Comparison of ENCODE assay signal across 22 mouse cellular contexts in the genomic region with DNA sequence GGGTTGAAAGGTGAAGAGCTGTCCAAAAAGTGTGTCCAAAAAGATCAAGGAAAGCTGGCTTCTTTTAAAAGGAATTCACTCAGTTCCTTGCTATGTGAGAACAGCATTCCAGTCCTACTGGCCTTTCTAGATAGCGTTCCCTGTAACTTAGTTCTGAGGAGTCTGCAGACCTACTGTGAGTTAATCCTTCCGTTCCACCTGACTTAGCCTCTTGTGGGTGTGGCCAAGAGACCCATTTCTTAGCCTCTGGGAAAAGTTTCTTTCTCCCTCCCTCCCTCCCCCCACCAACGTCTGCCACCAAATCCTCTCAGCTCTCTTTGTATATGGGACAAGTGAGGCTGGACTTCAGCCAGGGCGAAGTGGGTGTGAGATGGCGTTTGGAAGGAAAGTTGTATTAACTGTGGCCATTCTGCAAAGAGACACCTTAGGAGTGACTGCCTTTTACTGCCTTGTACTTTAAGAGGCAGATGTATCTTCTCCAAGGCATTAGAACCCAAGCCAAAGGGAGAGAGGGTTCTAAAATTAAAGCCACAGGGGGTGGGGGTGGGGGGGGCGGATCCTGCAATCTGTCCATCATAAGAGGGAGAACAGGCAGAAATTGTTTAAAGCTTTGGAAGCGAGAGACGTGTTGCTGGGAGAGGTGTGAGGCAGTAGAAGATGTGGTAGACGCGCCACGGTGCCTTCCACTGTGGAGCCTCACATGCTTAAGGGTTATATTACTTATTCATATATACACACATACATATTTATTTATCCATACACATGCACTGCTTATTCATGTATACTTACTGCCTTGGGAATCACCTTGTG. TPM values are rescaled to one million over a fixed set of nuclear protein-coding genes. Genes with fewer than 3 reads are reported as not detected.
A peak's percentile ranks its signal among the peaks of the same experiment; 100 is the strongest.
DNase-seq lines count a peak whose midpoint lies in the region; ATAC-seq lines count a peak whose summit lies in the region.
"Had no signal": no experiment of that assay in that cellular context is flagged by ENCODE, and none has a peak within 500 bp of the region (broad histone marks: within the 10 kb centered on the region; RNA-seq: fewer than 3 reads in every experiment).

No protein-coding gene starts in this region.

- no peaks in the 10 kb centered on the region for H3K9me3 ChIP-seq in forebrain, embryonic 15.5 days
- no peaks in the 10 kb centered on the region for H3K9me3 ChIP-seq in forebrain, embryonic 11.5 days (ENCODE audit: control insufficient read depth, low read length)
- H3K9me3 ChIP-seq in midbrain, embryonic 16.5 days (replicated peaks; ENCODE audit: control insufficient read depth, low read length, poor library complexity, severe bottlenecking): no peaks in the 10 kb centered on the region
- H3K9me3 ChIP-seq in heart, embryonic 10.5 days: no peaks in the 10 kb centered on the region
- H3K9me3 ChIP-seq: embryonic facial prominence, embryonic 13.5 days; G1E had no signal

- no peaks in the 10 kb centered on the region for H3K27me3 ChIP-seq in forebrain, embryonic 15.5 days
- H3K27me3 ChIP-seq in forebrain, embryonic 11.5 days (ENCODE audit: control insufficient read depth, insufficient read depth, low read length): no peaks in the 10 kb centered on the region
- no peaks in the 10 kb centered on the region for H3K27me3 ChIP-seq in midbrain, embryonic 16.5 days (ENCODE audit: control insufficient read depth, insufficient read depth, low read depth, low read length)
- no peaks in the 10 kb centered on the region for H3K27me3 ChIP-seq in heart, embryonic 10.5 days (ENCODE audit: insufficient read depth, poor library complexity, severe bottlenecking)
- H3K27me3 ChIP-seq: embryonic facial prominence, embryonic 13.5 days had no signal

- ATAC-seq in forebrain, embryonic 15.5 days (replicated peaks): peak; percentile 49
- ATAC-seq in forebrain, embryonic 11.5 days (replicated peaks; ENCODE audit: low FRiP score): no peak
- 0 out of 2 replicates have a peak, but pooled peaks have one; percentile 37 for ATAC-seq in midbrain, embryonic 16.5 days

- H3K9ac ChIP-seq in forebrain, embryonic 15.5 days (replicated peaks): no peak overlapping the region
- no peak overlapping the region for H3K9ac ChIP-seq in forebrain, embryonic 11.5 days (ENCODE audit: low read length)
- H3K9ac ChIP-seq in midbrain, embryonic 16.5 days (ENCODE audit: low read depth, low read length): no peak overlapping the region
- H3K9ac ChIP-seq: embryonic facial prominence, embryonic 13.5 days; liver, embryonic 14.5 days had no signal

- H3K36me3 ChIP-seq in forebrain, embryonic 15.5 days: peaks cover 88% of the 10 kb centered on the region
- peaks cover 3% of the 10 kb centered on the region; the same call in 1 of the 2 replicates for H3K36me3 ChIP-seq in forebrain, embryonic 11.5 days (ENCODE audit: control insufficient read depth, insufficient read depth, low read length)
- peaks cover 62% of the 10 kb centered on the region for H3K36me3 ChIP-seq in midbrain, embryonic 16.5 days (ENCODE audit: control insufficient read depth, insufficient read depth, low read length)
- peaks cover 94% of the 10 kb centered on the region for H3K36me3 ChIP-seq in heart, embryonic 10.5 days

- no peak for DNase-seq in forebrain, embryonic 11.5 days (ENCODE audit: low spot score)
- DNase-seq in lung, postnatal 14 days: peak; percentile 33
- DNase-seq in lung, postnatal 25 days (ENCODE audit: low spot score): no peak
- peak; percentile 58 for DNase-seq in brain, adult 2 months (ENCODE audit: low read depth, low spot score)
- DNase-seq in heart, embryonic 10.5 days (ENCODE audit: low spot score): no peak
- DNase-seq: cerebellum, postnatal 10 days; heart, postnatal 10 days; kidney, adult 11 months; retina, postnatal 1 day; thymus, postnatal 36 days had no signal

- H3K27ac ChIP-seq in forebrain, embryonic 15.5 days (replicated peaks): no peak overlapping the region
- H3K27ac ChIP-seq in forebrain, embryonic 11.5 days (ENCODE audit: low read depth, low read length): no peak overlapping the region
- H3K27ac ChIP-seq in midbrain, embryonic 16.5 days (ENCODE audit: low read length): no peak overlapping the region
- H3K27ac ChIP-seq in heart, embryonic 10.5 days: no peak overlapping the region
- H3K27ac ChIP-seq: embryonic facial prominence, embryonic 13.5 days; liver, embryonic 14.5 days had no signal

- H3K4me2 ChIP-seq in forebrain, embryonic 15.5 days (replicated peaks): no peak overlapping the region
- no peak overlapping the region for H3K4me2 ChIP-seq in forebrain, embryonic 11.5 days (ENCODE audit: low read depth, low read length, severe bottlenecking)
- H3K4me2 ChIP-seq in midbrain, embryonic 16.5 days (ENCODE audit: low read length): no peak overlapping the region
- H3K4me2 ChIP-seq: embryonic facial prominence, embryonic 13.5 days; heart, embryonic 11.5 days had no signal

- 43% methylated on average over 11 of the region's 11 CpGs for WGBS in forebrain, embryonic 15.5 days
- WGBS in forebrain, embryonic 11.5 days: 59% methylated on average over 11 of the region's 11 CpGs
- WGBS in midbrain, embryonic 16.5 days: 47% methylated on average over 11 of the region's 11 CpGs
- WGBS in heart, embryonic 10.5 days: 77% methylated on average over 11 of the region's 11 CpGs

- no peak overlapping the region for H3K4me3 ChIP-seq in forebrain, embryonic 15.5 days
- no peak overlapping the region for H3K4me3 ChIP-seq in forebrain, embryonic 11.5 days (ENCODE audit: low read depth, low read length)
- H3K4me3 ChIP-seq in midbrain, embryonic 16.5 days (ENCODE audit: low read depth, low read length): no peak overlapping the region
- no peak overlapping the region for H3K4me3 ChIP-seq in heart, embryonic 10.5 days
- H3K4me3 ChIP-seq: embryonic facial prominence, embryonic 13.5 days had no signal

- H3K4me1 ChIP-seq in forebrain, embryonic 15.5 days: peaks cover 29% of the 10 kb centered on the region
- 0 out of 2 replicates have a peak, but pooled peaks cover 2% of the 10 kb centered on the region for H3K4me1 ChIP-seq in forebrain, embryonic 11.5 days (replicated peaks; ENCODE audit: control insufficient read depth, insufficient read depth, low read length)
- no peaks in the 10 kb centered on the region for H3K4me1 ChIP-seq in midbrain, embryonic 16.5 days (ENCODE audit: control insufficient read depth, insufficient read depth, low read length)
- no peaks in the 10 kb centered on the region for H3K4me1 ChIP-seq in heart, embryonic 10.5 days
- H3K4me1 ChIP-seq: embryonic facial prominence, embryonic 13.5 days had no signal

RNA-seq across cellular contexts. Expression of gene Gabbr1, which starts 18.1 kb away (rescaled TPM):
- 50.9 and 53.1 TPM in 2 replicates for polyA plus RNA-seq in forebrain, embryonic 15.5 days (2015; fragmentation: Nextera tagmentation; extraction: Ambion mirVana)
- 19.7 and 21.8 TPM in 2 replicates for polyA plus RNA-seq in forebrain, embryonic 11.5 days (2014; fragmentation: Nextera tagmentation; extraction: Ambion mirVana)
- polyA plus RNA-seq in midbrain, embryonic 16.5 days (2015; fragmentation: Nextera tagmentation; extraction: Ambion mirVana): 81.7 and 94.9 TPM in 2 replicates
- polyA plus RNA-seq in heart, embryonic 10.5 days (2016; fragmentation: Nextera tagmentation; extraction: Ambion mirVana): 5.8 and 9.6 TPM in 2 replicates

RNA-seq across cellular contexts. Expression of gene Olfr90, which starts 24.4 kb away (rescaled TPM):
- polyA plus RNA-seq in forebrain, embryonic 15.5 days (2015; fragmentation: Nextera tagmentation; extraction: Ambion mirVana): not detected in 2 replicates
- not detected in 2 replicates for polyA plus RNA-seq in forebrain, embryonic 11.5 days (2014; fragmentation: Nextera tagmentation; extraction: Ambion mirVana)
- not detected in 2 replicates for polyA plus RNA-seq in midbrain, embryonic 16.5 days (2015; fragmentation: Nextera tagmentation; extraction: Ambion mirVana)
- not detected in 2 replicates for polyA plus RNA-seq in heart, embryonic 10.5 days (2016; fragmentation: Nextera tagmentation; extraction: Ambion mirVana)
- polyA plus RNA-seq: embryonic facial prominence, embryonic 13.5 days; G1E; gonadal fat pad, adult 2 months; heart, embryonic 11.5 days; hindbrain, embryonic 11.5 days; kidney, embryonic 16.5 days; large intestine, adult 2 months; limb, embryonic 14.5 days; liver, embryonic 14.5 days; neural tube, embryonic 11.5 days had no signal

RNA-seq across cellular contexts. Expression of gene Olfr91, which starts 34.2 kb away (rescaled TPM):
- polyA plus RNA-seq in forebrain, embryonic 15.5 days (2015; fragmentation: Nextera tagmentation; extraction: Ambion mirVana): not detected in 2 replicates
- polyA plus RNA-seq in forebrain, embryonic 11.5 days (2014; fragmentation: Nextera tagmentation; extraction: Ambion mirVana): 0.13 TPM in 2 replicates
- not detected in 2 replicates for polyA plus RNA-seq in midbrain, embryonic 16.5 days (2015; fragmentation: Nextera tagmentation; extraction: Ambion mirVana)
- 0.15 TPM in 1 of 2 replicates, not detected in the other for polyA plus RNA-seq in heart, embryonic 10.5 days (2016; fragmentation: Nextera tagmentation; extraction: Ambion mirVana)
- polyA plus RNA-seq: embryonic facial prominence, embryonic 13.5 days; G1E; gonadal fat pad, adult 2 months; heart, embryonic 11.5 days; kidney, embryonic 16.5 days; large intestine, adult 2 months; limb, embryonic 14.5 days; liver, embryonic 14.5 days; neural tube, embryonic 11.5 days had no signal

RNA-seq across cellular contexts. Expression of gene Mog, which starts 40.7 kb away (rescaled TPM):
- 1.9 and 2.4 TPM in 2 replicates for polyA plus RNA-seq in forebrain, embryonic 15.5 days (2015; fragmentation: Nextera tagmentation; extraction: Ambion mirVana)
- polyA plus RNA-seq in forebrain, embryonic 11.5 days (2014; fragmentation: Nextera tagmentation; extraction: Ambion mirVana): 0.39 TPM in 1 of 2 replicates, not detected in the other
- polyA plus RNA-seq in midbrain, embryonic 16.5 days (2015; fragmentation: Nextera tagmentation; extraction: Ambion mirVana): 2.0 and 3.2 TPM in 2 replicates
- 0.10 and 0.14 TPM in 2 replicates for polyA plus RNA-seq in heart, embryonic 10.5 days (2016; fragmentation: Nextera tagmentation; extraction: Ambion mirVana)
- polyA plus RNA-seq: G1E; gonadal fat pad, adult 2 months; heart, embryonic 11.5 days; large intestine, adult 2 months; limb, embryonic 14.5 days; liver, embryonic 14.5 days had no signal

RNA-seq across cellular contexts. Expression of gene Olfr92, which starts 56.0 kb away (rescaled TPM):
- not detected in 2 replicates for polyA plus RNA-seq in forebrain, embryonic 15.5 days (2015; fragmentation: Nextera tagmentation; extraction: Ambion mirVana)
- not detected in 2 replicates for polyA plus RNA-seq in forebrain, embryonic 11.5 days (2014; fragmentation: Nextera tagmentation; extraction: Ambion mirVana)
- not detected in 2 replicates for polyA plus RNA-seq in midbrain, embryonic 16.5 days (2015; fragmentation: Nextera tagmentation; extraction: Ambion mirVana)
- polyA plus RNA-seq in heart, embryonic 10.5 days (2016; fragmentation: Nextera tagmentation; extraction: Ambion mirVana): not detected in 2 replicates
- polyA plus RNA-seq: embryonic facial prominence, embryonic 13.5 days; G1E; gonadal fat pad, adult 2 months; heart, embryonic 11.5 days; hindbrain, embryonic 11.5 days; kidney, embryonic 16.5 days; large intestine, adult 2 months; limb, embryonic 14.5 days; liver, embryonic 14.5 days; neural tube, embryonic 11.5 days had no signal

Comparison
In these comparisons a context has a peak if more than half of its experiments do, and no peak if none do; other contexts are left out.
1. DNase-seq: peak in lung, postnatal 14 days (single experiment) and brain, adult 2 months (single experiment); none in forebrain, embryonic 11.5 days (single experiment), lung, postnatal 25 days (single experiment) and heart, embryonic 10.5 days (single experiment).